Mouse (Mus musculus) v-Abl transformed pro-B cells (cell line): ENCODE measurements around the gene Fiz1.

ENCODE experiments used
- in situ Hi-C, 2 experiments: fragments of 400-800 bp; cut with MboI; formaldehyde crosslinking; loops; one replicate each; pipeline ENCODE4 v1.15.1; 2025; ENCODE audit not compliant: unreplicated experiment in 2 of 2

The Fiz1 gene

DNA sequence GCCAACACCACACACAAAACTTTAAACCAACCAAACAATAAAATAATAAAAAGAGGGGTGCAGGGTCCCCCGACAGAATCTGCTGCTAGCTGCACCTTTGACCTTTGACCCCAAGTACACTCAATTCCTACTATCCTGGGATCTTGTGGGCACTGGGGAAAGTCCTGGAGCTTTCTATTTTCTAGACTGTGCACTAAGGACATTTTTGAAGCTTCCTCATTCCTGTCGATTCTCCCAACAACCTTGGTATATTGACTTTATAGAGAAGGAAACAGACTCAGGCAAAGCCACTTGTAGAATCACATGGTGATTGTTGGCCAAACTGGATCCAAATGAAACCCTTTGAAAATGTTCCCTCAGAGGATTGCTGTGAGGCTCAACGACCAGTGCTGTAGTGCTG, 1.6 kb upstream of the Fiz1 start:
- in situ Hi-C loops = loop anchor here in 1 of 2 experiments (10.0 kb wide), 1 partner anchor 1139 kb away; the partner anchor contains the start of gene Zfp787

DNA sequence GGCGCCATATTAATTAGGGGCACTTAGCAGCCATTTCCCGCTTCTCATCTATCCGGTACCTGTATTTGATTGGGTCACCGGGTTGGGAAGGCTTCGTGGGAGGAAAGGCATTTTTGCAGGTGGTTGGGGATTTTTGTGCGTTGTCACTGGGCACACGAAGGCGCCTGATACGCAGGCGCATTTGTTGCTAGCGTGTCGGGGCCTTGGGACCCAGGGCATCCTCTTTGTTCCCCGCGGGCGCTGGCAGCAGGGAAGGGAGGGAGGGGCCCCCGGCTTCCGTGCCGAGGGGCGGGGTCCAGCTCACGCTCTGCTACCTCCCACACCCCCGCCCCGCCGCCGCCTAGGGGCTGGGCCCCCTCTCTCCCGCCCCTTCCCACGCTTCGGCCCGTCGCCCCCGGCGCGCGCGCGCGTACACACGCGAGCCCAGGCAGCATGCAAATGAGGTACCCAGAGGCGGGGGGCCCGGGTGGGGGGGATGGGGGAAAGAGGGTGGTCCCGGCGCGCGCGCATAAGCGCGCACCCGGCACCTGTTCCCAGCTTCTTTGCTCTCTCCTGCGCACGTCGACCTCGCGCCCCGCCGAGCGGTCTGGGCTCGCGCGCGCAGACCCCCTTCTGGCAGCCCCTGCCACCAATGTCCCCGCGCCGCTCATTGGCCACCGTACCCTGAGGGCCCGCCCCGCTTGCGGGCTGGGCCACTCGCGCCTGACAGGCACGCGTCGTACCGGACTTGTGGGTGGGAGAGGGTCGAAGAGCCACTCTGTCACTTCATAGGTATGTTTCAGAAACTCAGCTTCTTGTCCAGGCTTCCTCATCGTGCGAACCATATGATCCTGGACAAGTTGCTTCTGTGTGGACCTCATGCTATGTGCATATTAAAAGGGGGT, 863 bp upstream of the Fiz1 start, which contains the start of gene Gm44973:
Gm44973 (plus strand) TSS at position 379 of the 884 bp plus-strand sequence.
- in situ Hi-C loops = loop anchor here in 1 of 2 experiments (10.0 kb wide), 1 partner anchor 1139 kb away; the partner anchor contains the start of gene Zfp787

DNA sequence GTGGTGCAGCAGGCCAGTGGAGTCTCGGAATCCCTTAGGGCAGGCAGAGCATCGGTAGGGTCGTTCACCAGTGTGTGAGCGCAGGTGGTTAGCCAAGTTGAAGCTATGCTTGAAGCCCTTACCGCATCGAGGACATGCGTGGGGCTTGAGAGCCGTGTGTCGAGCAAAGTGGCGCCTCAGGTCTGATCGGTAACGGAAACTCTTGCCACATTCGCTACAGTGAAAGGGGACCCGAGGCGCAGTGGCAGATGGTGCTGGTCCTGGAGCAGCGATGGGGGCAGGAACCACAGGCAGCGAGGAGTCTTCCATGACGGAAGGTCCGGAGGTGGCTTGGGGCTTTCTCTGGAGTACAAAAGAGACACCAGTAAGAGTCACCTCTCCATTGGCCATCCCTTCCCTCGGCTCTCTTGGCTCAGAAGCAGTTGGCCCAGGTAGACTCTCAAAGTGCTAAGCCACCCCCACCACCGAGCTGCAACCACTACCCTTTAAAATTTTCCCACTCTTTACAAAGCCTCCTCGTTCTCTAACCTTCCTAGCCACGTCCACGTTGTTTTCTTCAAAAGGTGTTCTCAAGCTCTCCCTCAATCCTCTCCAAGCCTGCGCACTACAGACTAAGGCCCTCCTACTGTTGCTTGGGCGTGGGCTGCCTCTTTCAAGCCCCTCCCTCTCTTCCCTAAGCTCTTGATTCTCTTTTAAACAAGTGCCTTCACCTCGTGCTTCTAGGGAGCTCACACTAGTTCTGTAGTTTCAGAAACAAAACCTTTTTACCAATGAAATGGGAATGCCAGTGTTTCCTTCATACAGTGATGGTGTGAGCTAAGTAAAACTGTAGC, 1.6 kb downstream of the Fiz1 start:
- in situ Hi-C loops = loop anchor here in 1 of 2 experiments (10.0 kb wide), 1 partner anchor 1142 kb away; the partner anchor contains the start of gene Zfp787

DNA sequence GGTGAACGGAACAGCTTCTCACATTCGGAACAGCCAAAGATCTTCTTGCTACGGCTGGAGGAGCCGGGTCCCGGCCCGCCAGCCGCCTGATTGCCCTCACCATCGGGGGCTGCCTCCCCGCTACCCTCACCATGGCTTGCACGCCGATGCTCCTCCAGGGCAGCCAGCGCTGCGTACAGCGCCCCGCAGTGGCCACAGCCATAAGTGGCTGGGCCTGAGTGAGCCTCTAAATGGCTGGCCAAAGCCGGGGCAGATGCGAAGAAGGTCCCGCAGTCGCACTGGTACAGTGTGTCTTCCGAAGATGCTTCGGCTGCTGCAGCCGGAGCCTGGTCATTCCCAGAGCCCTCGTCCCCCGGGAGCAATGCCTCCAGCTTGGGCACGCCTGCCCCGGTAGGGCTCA, 6.3 kb downstream of the Fiz1 start:
- in situ Hi-C loops = loop anchor here in 1 of 2 experiments (10.0 kb wide), 1 partner anchor 63 kb away; no protein-coding TSS in a partner anchor

DNA sequence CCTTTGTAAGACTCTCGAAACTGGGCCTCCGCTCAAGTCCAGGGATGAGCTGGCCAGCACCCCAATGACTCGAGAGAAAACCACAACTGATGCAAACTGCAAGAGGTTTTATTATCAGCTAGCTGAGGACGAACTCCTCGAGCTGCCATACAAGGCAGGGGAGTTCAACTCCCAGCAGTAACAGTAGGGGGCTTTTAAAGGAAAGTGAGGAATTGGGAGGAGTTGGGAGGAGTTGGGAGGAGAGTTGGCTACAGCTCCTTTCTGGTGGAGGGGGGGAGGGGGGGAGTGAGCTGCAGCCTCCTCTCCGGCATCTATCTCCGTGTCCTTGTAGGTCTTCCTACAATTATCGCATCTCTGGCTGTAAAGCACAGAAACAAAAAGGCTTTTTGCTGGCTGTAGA, 11.6 kb downstream of the Fiz1 start:
- in situ Hi-C loops = loop anchor here in 1 of 2 experiments (10.0 kb wide), 1 partner anchor 58 kb away; no protein-coding TSS in a partner anchor

DNA sequence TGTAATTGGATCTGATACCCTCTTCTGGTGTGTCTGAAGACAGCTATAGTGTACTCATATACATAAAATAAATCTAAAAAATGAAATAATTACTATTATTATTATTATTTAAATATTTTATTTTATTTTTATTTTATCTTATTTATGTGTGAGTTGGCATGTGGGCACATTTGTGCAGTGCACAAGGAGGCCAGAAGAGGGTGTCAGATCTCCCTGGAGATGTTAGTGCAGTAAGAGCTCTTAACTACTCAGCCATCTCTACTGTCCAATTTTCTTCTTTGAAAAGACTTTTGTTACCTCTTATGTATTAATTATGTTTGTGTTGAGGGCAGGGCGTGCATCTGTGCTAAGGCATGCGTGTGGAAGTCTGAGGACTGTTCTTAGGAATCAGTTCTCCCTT, 14.6 kb downstream of the Fiz1 start:
- in situ Hi-C loops = loop anchor here in 1 of 2 experiments (5.0 to 10.0 kb wide), 2 partner anchors 38 to 55 kb away; partner anchors contain the start of gene Sbk2

DNA sequence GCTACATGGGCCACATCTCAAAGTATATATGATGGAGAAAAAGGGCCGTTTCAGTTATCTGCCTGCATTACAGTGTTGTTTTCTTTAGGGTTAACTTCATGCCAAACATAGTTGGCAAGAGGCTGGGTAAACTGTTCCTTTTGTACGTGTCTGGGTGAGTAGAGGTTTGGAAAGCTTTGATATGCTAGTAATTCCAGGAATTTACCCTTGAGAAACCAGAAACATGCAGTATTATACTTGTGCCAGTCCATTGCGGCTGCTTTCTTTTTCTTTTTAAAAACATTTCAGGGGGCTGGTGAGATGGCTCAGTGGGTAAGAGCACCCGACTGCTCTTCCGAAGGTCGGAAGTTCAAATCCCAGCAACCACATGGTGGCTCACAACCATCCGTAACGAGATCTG, 17.6 kb downstream of the Fiz1 start:
- in situ Hi-C loops = loop anchor here in 1 of 2 experiments (5.0 kb wide), 1 partner anchor 35 kb away; the partner anchor contains the start of gene Sbk2

DNA sequence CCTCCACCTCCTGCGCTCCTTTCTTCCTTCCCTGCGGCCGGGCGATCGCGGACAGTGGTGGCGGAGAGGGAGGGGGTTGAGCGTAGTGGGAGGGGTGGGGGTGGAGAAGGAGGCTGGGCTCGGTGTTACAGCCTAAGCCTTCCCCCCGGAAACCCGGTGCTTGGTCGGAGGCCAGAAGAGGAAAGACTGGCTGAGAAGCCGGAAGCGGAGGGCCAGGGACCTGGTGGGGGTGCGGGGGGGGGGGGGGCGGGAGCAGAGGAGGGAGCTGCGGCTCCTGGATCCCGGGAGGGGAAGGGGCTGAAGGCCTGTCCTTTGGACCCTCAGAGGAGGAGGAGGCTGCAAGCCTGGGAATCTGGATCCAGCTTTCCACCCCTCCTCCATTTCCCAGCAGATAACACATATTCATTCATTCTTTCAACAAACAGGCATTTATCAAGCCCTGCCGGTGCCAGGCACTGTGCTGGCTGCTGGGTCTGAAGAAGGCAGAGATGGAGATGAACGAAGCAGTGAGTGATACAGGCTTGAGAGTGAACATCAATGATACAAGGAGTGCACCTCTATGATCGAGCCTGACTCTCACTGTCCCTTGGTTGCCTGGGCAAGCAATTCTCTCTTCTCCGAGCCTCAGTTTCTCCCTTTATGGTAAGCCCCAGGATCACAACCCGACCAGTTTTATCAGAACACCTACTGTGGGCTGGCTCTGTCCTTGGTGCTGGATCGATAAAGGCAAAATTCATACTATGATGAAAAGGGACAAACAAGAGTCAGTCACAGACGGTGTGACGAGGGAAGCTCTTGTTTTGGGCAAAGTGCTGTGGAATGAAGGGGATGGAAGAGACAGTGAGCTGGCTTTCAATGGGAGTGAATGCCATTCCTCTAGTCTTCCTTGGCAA, 18.2 kb downstream of the Fiz1 start, which contains the start of gene Zfp579:
Zfp579 (minus strand) TSS at position 156 of the 893 bp plus-strand sequence.
- in situ Hi-C loops = loop anchor here in 1 of 2 experiments (5.0 kb wide), 1 partner anchor 34 kb away; the partner anchor contains the start of gene Sbk2

DNA sequence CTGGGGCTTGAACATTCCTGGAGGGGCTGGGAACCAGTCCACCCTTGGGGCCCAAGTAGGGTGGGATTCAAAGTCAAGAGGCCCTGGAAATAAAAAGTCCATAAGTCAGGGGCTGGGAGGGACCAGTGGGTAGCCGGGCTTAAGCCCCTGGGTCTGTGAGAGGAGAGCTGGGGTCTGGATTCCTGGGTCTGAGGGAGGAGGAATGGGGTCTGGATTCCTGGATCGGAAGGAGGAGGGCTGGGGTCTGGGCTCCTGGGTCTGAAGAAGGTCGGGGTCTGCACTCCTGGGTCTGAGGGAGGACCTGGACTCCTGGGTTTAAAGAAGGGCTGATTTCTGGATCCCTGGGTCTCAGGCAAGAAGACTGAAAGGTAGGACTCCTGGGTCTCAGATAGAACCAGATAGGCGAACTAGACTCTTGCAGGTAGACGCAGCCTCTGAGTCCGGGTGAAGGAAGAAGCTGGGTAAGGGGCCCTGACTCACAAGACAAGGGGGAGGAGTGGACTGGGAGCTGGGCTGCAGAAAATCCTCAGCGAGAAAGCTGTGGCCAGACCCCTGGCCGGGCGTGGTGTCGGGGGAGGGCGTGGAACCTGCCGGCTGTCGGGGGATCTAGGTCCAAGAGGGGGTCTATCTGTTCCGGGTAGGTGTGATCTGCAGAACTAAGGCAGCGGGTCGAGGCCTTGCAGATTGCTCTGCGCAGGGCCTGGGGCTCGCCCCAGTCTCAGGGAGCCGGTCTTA, 19.1 kb downstream of the Fiz1 start:
- in situ Hi-C loops = loop anchor here in 1 of 2 experiments (5.0 kb wide), 1 partner anchor 33 kb away; the partner anchor contains the start of gene Sbk2

DNA sequence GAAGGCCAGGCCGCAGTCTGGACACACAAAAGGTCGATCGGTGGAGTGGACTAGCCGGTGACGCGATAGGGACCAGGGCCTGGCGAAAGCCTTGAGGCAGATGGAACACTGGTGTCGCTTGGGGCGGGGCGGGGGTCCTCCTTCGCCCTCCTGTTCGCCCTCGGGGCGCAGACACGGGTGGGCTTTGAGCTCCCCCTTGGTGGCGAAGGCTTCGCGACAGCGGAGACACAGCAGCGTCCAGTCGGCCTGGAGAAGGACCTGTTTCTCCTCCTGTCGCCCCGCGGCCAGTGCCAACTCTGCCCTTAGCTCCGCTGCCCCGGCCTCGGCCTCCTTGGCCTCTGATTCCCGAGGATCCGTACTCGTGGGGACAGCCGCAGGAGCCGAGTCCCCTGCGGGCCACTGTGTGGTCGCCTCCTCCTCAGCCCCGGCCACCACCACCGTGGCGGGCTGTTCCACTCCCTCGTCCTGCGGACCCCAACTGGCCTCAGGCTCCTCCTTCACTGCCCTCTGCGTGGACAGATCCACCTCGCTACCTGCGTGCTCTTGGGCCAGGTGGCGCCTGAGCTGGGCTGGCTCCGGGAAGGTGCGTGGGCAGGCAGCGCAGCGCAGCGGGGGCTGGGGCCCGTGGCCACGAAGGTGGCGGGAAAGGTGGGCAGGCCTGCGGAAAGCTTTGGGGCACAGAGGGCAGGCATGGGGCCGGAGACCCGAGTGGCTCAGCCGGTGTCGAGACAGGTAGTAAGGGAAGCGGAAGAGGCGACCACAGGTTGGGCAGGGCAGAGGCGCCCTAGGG, 20.3 kb downstream of the Fiz1 start:
- in situ Hi-C loops = no loop called here

DNA sequence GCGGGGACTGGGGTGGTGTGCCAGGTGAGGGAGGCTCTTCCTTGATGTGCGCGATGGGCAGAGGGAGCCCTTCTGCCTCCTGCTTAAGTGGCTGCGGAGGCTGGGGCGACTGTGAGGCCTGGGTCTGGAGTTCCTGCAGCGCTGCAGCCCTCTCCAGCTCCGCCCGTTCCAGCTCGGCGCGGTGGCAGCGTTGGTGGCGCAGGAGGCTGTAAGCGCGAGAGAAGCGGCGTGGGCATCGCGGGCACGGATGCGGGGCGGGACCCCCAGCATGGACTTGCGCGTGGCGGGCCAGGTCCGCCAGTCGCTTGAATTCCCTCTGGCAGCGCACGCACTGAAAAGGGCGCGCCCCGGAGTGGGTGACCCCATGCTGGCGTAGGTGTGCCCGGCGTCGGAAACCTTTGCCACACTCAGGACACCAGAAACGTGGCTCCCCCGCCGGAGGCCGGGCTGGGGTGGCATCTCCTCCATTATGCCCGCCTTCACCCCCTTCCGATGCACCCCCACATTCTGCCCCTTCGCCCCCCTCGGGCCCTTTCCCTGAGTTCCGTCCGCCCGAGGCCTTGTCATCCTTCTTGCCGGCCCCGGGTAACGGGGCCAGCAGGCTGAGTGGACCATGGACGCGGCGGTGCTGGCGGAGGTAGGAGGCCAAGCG, 21.0 kb downstream of the Fiz1 start:
- in situ Hi-C loops = no loop called here

DNA sequence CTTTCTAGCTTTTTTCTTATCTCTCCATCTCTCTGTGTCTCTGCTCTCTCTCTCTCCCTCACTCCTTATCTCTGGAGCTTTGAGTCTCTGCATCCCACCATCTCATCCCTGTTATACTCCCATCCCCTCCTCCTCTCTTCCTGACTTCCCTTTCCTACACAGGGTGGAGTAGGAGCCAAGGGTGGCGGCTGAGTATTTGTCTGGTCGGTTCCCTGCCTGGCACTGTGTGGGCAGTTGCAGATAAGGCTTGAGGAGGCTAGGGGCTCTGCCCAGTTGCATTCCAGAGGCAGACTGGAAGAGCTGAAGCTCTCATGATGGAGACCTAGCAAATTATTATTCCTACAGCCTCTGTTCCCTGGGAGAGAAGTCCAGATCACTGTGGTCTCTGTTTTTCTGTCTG, 26.2 kb downstream of the Fiz1 start:
- in situ Hi-C loops = no loop called here

DNA sequence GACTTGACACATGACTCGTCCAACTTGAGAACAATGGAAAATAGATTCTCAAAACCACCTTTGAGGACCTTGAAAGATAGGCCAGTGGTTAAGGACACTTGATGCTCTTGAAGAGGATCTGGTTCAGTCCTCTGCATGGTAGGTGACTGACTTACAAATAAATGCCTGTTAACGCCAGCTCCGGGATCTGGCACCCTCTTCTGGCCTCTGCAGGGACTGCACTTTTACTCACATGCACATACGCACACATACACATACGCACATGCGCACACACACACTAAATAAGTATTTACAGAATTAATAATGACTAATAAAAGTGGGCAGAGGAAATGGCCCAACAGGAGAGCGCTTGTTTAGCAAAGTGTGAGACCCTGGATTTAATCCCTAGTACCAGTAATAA, 37.7 kb downstream of the Fiz1 start:
- in situ Hi-C loops = no loop called here

DNA sequence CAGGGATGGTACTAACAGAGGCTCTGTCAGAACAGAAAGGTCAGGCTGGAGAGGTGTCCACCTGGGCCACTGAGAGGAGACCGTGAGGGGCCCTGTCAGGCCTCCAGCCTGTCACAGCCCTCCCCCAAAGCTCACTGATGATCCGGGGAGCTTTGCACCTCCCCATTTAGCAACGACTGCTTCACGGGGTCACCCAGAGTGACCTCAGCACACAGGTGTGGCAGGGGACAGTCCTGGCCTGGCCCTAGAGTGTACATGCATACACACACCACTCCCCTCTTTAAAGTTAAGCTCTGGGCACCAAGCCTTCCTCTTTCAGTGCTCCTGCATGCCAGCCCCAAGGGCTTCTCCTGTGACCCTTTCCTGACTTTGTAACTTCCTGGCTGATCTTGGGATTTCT, 39.0 kb downstream of the Fiz1 start:
- in situ Hi-C loops = no loop called here

DNA sequence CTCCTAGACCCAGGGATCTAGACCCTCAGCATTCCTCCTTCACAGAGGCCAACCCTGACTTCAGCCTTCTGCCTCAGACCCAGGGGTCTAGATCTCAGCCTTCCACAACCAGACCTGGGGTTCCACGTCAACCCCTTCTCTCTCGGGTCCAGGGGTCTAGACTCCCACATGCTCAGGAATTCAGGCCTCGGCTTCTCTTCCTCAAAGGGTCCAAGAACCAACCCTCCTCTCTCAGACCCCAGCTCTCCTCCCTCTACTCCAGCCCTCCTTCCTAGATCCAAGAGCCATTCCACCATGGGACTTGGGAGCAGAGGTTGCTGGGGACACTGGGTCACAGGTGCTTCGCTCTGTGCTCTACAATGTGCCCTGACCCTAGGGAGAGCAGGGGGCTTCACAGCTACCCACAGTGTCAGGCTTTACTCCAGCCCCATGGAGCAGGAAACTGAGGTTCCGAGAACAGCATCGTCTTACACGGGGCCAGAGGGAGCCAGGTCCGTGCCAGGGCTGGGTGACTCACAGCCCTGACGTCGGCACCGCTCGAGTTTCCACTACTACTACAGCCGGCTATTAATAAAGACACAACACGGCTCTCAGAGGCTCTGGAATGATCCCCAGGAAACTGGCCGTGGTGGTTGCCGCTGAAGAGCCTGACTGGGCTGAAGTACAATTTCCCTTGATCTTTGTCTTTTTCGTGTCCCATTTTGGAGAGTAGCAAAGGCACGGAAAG, 42.0 kb downstream of the Fiz1 start:
- in situ Hi-C loops = loop anchor here in 1 of 2 experiments (25.0 kb wide), 1 partner anchor 315 kb away; no protein-coding TSS in a partner anchor

DNA sequence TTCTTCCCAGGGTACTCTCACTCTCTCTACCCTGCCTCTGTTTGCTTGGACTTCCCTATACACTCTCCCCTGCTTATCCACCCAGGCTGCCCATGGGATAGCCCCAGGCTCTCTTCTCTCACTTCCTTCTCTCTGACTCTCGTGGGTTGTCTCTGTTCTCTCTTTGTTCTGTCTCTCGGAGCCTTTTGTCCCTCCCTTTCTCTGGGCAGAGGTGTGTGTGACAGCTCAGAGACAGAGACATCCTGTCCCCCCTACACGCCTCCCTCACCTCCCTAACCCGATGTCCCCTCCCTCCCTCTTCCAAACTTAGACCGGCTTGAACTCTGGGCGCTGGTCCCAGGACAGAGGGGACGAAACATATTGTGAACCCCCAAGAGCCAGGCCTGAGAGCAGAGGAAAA, 42.8 kb downstream of the Fiz1 start:
- in situ Hi-C loops = loop anchor here in 1 of 2 experiments (25.0 kb wide), 1 partner anchor 316 kb away; no protein-coding TSS in a partner anchor

DNA sequence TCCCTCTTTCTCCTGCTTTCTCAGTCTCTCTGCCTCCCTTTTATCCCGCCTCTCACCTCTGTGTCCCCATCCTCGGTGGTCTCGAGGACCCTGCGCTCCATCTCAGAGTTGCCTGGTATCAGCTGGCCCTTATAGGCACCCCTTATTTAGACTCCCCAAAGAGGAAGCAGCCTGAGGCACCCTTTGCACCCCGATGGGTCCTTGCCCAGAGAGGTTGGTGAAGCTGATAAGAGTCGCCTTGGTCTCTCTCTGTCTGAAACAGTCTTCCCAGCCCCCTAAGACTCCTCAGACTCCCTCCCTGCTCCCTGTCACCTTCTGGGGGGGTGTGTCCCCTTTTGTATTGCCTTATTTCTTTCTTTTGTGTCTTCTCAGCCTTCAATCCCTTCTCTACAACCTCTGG, 43.4 kb downstream of the Fiz1 start, which contains the start of gene Sbk3:
Sbk3 (minus strand) TSS at position 101 of the 400 bp plus-strand sequence.
- in situ Hi-C loops = loop anchor here in 1 of 2 experiments (25.0 kb wide), 1 partner anchor 316 kb away; no protein-coding TSS in a partner anchor
